Mouse (Mus musculus) megakaryocyte, embryonic 14.5 days (primary cell): ENCODE measurements around the gene Sh3rf1.

ENCODE experiments used
- FLI1 ChIP-seq: IDR thresholded peaks from 2 replicates; pipeline ENCODE4 v1.6.1; 2012; ENCODE audit warnings: low read length, inconsistent platforms, mixed read lengths
- GATA1 ChIP-seq: IDR thresholded peaks from 3 replicates; pipeline ENCODE4 v1.6.1; 2012; ENCODE audit warnings: mixed read lengths, low read length, inconsistent platforms, borderline replicate concordance

- TF ChIP-seq GATA1 (no peak), FLI1 (no peak)
Observed at GRCm38 (mm10) chr8:61288006-61288566, 64.4 kb downstream of the Sh3rf1 start.
